Mouse (Mus musculus) myocyte (in vitro differentiated cells): ENCODE data around the gene Ptcd2. TPM values are rescaled to one million over a fixed set of nuclear protein-coding genes. Genes with fewer than 3 reads are reported as not detected.

Experiments
- H3K27me3 ChIP-seq: one replicate; pipeline ENCODE4 v1.6.1; 2011; ENCODE audit not compliant: control insufficient read depth, insufficient read depth, insufficient read length
- H3K36me3 ChIP-seq: one replicate; pipeline ENCODE4 v1.6.1; 2011; ENCODE audit not compliant: control insufficient read depth, insufficient read depth
- H3K4me2 ChIP-seq: one replicate; pipeline ENCODE4 v1.6.1; 2011; ENCODE audit warnings: low read depth, control low read depth
- H3K4me3 ChIP-seq: one replicate; pipeline ENCODE4 v1.5.1; 2011; ENCODE audit warnings: mild to moderate bottlenecking, control low read depth, moderate library complexity
- H3K79me2 ChIP-seq: one replicate; pipeline ENCODE4 v1.6.1; 2011; ENCODE audit not compliant: control insufficient read depth, insufficient read depth
- H3ac ChIP-seq: one replicate; pipeline ENCODE4 v1.6.1; 2011; ENCODE audit not compliant: control insufficient read depth, insufficient read length
- CEBPB ChIP-seq: IDR thresholded peaks from 2 replicates; pipeline ENCODE4 v1.6.1; 2011; ENCODE audit warnings: mild to moderate bottlenecking, moderate library complexity; ENCODE audit not compliant: poor library complexity, insufficient read depth, severe bottlenecking
- E2F4 ChIP-seq: IDR thresholded peaks from one replicate; pipeline ENCODE4 v1.6.1; 2011; ENCODE audit warnings: mild to moderate bottlenecking, control low read depth, moderate library complexity; ENCODE audit not compliant: insufficient read depth
- MAX ChIP-seq: IDR thresholded peaks from one replicate; pipeline ENCODE4 v1.6.1; 2011; ENCODE audit warnings: low read depth, mild to moderate bottlenecking, control low read depth
- MYOD1 ChIP-seq, 3 experiments: IDR thresholded peaks; one replicate each; pipeline ENCODE4 v1.6.1; 2011; ENCODE audit warnings: control low read depth in 2 of 3, low read depth in 2 of 3, mild to moderate bottlenecking in 2 of 3, moderate library complexity in 1 of 3; ENCODE audit not compliant: insufficient read length in 2 of 3, control insufficient read depth in 1 of 3
- MYOG ChIP-seq, 3 experiments: IDR thresholded peaks; one replicate each; pipeline ENCODE4 v1.6.1; 2011; ENCODE audit warnings: control low read depth in 2 of 3, low read depth in 2 of 3, mild to moderate bottlenecking in 2 of 3; ENCODE audit not compliant: insufficient read length in 2 of 3, control insufficient read depth in 1 of 3, insufficient read depth in 1 of 3
- POLR2A ChIP-seq: IDR thresholded peaks from one replicate; pipeline ENCODE4 v1.6.1; 2011; ENCODE audit warnings: low read depth, mild to moderate bottlenecking, control low read depth, moderate library complexity; ENCODE audit not compliant: insufficient read length
- POLR2AphosphoS2 ChIP-seq: IDR thresholded peaks from one replicate; pipeline ENCODE4 v1.6.1; 2011; ENCODE audit warnings: low read depth, control low read depth; ENCODE audit not compliant: insufficient read length
- REST ChIP-seq: IDR thresholded peaks from one replicate; pipeline ENCODE4 v1.6.1; 2011; ENCODE audit warnings: mild to moderate bottlenecking, control low read depth, moderate library complexity; ENCODE audit not compliant: insufficient read depth, insufficient read length
- SRF ChIP-seq: IDR thresholded peaks from one replicate; pipeline ENCODE4 v1.6.1; 2011; ENCODE audit warnings: low read depth; ENCODE audit not compliant: control insufficient read depth, insufficient read length
- TCF12 ChIP-seq: IDR thresholded peaks from one replicate; pipeline ENCODE4 v1.6.1; 2011; ENCODE audit warnings: mild to moderate bottlenecking, control low read depth; ENCODE audit not compliant: poor library complexity, insufficient read depth, severe bottlenecking
- TCF3 ChIP-seq: IDR thresholded peaks from one replicate; pipeline ENCODE4 v1.6.1; 2011; ENCODE audit warnings: low read depth, control low read depth; ENCODE audit not compliant: insufficient read length
- USF1 ChIP-seq: IDR thresholded peaks from one replicate; pipeline ENCODE4 v1.6.1; 2011; ENCODE audit warnings: low read depth, mild to moderate bottlenecking, control low read depth, moderate library complexity
- polyA plus RNA-seq: library from polyadenylated mRNA; unstranded; fragments of >200 nt; fragmentation: generic; extraction: Trizol; gene quantifications from one replicate; pipeline ENCODE4 v1.2.1, GENCODE M21; 2012; ENCODE audit warnings: missing spikeins

The Ptcd2 gene
- polyA plus RNA-seq, 1 experiment = 25.1 TPM

GRCm38 (mm10) chr13:99287207-99287606 lies 57.3 kb downstream of the Ptcd2 start:
- Histone ChIP-seq H3K4me3 (no peak overlapping the region), H3K79me2 (no peaks in the 10 kb centered on the region), H3ac (no peak overlapping the region), H3K36me3 (no peaks in the 10 kb centered on the region), H3K4me2 (no peak overlapping the region), H3K27me3 (no peaks in the 10 kb centered on the region)
- TF ChIP-seq TCF12 (no peak), POLR2AphosphoS2 (no peak), USF1 (no peak), CEBPB (no peak), SRF (no peak), MAX (no peak), E2F4 (no peak), MYOG (IDR thresholded peaks at IDR 0.05; ENCODE audit: control insufficient read depth in 1 of 3, insufficient read depth in 1 of 3, insufficient read length in 2 of 3, low read depth in 2 of 3) (no peak), TCF3 (no peak), POLR2A (no peak), REST (no peak), MYOD1 (IDR thresholded peaks at IDR 0.05; ENCODE audit: control insufficient read depth in 1 of 3, insufficient read length in 2 of 3, low read depth in 2 of 3) (no peak)

- no peaks in the 10 kb centered on the region for H3K27me3 ChIP-seq
- no peaks in the 10 kb centered on the region for H3K79me2 ChIP-seq
- H3K4me3 ChIP-seq = no peak overlapping the region
- TF ChIP-seq SRF = no peak
- TF ChIP-seq E2F4 = no peak
- TF ChIP-seq MYOG (IDR thresholded peaks at IDR 0.05; ENCODE audit: control insufficient read depth in 1 of 3, insufficient read depth in 1 of 3, insufficient read length in 2 of 3, low read depth in 2 of 3) = no peak
- no peak for TF ChIP-seq POLR2AphosphoS2
- no peak for TF ChIP-seq TCF3
- TF ChIP-seq MYOD1 (IDR thresholded peaks at IDR 0.05; ENCODE audit: control insufficient read depth in 1 of 3, insufficient read length in 2 of 3, low read depth in 2 of 3) = no peak
- no peak for TF ChIP-seq USF1
- TF ChIP-seq CEBPB = no peak
- no peak for TF ChIP-seq TCF12
- no peak for TF ChIP-seq POLR2A
- TF ChIP-seq REST = no peak
- no peak for TF ChIP-seq MAX
- no peak overlapping the region for H3K4me2 ChIP-seq
- no peak overlapping the region for H3ac ChIP-seq
- no peaks in the 10 kb centered on the region for H3K36me3 ChIP-seq
Measured at GRCm38 (mm10) chr13:99285241-99285640, 59.3 kb downstream of the Ptcd2 start.

- Histone ChIP-seq H3K36me3 (no peaks in the 10 kb centered on the region), H3K4me3 (no peak overlapping the region), H3K79me2 (no peaks in the 10 kb centered on the region), H3ac (no peak overlapping the region), H3K4me2 (peak overlapping the region; percentile 29), H3K27me3 (no peaks in the 10 kb centered on the region)
- TF ChIP-seq MYOD1 (IDR thresholded peaks at IDR 0.05; ENCODE audit: control insufficient read depth in 1 of 3, insufficient read length in 2 of 3, low read depth in 2 of 3) (peak in 2 of 3 experiments; percentile 10 to 36), TCF12 (no peak)
Measured at GRCm38 (mm10) chr13:99284400-99285160, 59.9 kb downstream of the Ptcd2 start.

GRCm38 (mm10) chr13:99283916-99284315 lies 60.6 kb downstream of the Ptcd2 start:
- H3K4me2 ChIP-seq = no peak overlapping the region
- H3ac ChIP-seq = no peak overlapping the region
- no peaks in the 10 kb centered on the region for H3K36me3 ChIP-seq
- H3K27me3 ChIP-seq = no peaks in the 10 kb centered on the region
- TF ChIP-seq POLR2A (no peak), E2F4 (no peak), SRF (no peak), MAX (no peak), REST (no peak), POLR2AphosphoS2 (no peak), CEBPB (no peak), TCF12 (no peak), USF1 (no peak)
- no peak overlapping the region for H3K4me3 ChIP-seq
- no peaks in the 10 kb centered on the region for H3K79me2 ChIP-seq

- H3K4me2 ChIP-seq = no peak overlapping the region
- H3K4me3 ChIP-seq = no peak overlapping the region
- H3ac ChIP-seq = no peak overlapping the region
- H3K27me3 ChIP-seq = no peaks in the 10 kb centered on the region
- H3K79me2 ChIP-seq = no peaks in the 10 kb centered on the region
- TF ChIP-seq REST = no peak
- TF ChIP-seq TCF3 = no peak
- no peak for TF ChIP-seq MAX
- no peak for TF ChIP-seq USF1
- TF ChIP-seq MYOG (IDR thresholded peaks at IDR 0.05; ENCODE audit: control insufficient read depth in 1 of 3, insufficient read depth in 1 of 3, insufficient read length in 2 of 3, low read depth in 2 of 3) = peak in 1 of 3 experiments; percentile 35
- TF ChIP-seq POLR2A = no peak
- TF ChIP-seq MYOD1 (IDR thresholded peaks at IDR 0.05; ENCODE audit: control insufficient read depth in 1 of 3, insufficient read length in 2 of 3, low read depth in 2 of 3) = peak in 1 of 3 experiments; percentile 51
- no peak for TF ChIP-seq TCF12
- no peak for TF ChIP-seq SRF
- no peak for TF ChIP-seq CEBPB
- no peak for TF ChIP-seq E2F4
- no peak for TF ChIP-seq POLR2AphosphoS2
- no peaks in the 10 kb centered on the region for H3K36me3 ChIP-seq
Measured at GRCm38 (mm10) chr13:99282961-99283360, 61.5 kb downstream of the Ptcd2 start.
